Mouse (Mus musculus): ENCODE measurements at regions not wholly inside any gene's neighbourhood (a gene's known extent, or its start where the extent isn't known, plus 50 kb on each side); places are given as distances from the start of the nearest gene placed in this dataset.

DNA sequence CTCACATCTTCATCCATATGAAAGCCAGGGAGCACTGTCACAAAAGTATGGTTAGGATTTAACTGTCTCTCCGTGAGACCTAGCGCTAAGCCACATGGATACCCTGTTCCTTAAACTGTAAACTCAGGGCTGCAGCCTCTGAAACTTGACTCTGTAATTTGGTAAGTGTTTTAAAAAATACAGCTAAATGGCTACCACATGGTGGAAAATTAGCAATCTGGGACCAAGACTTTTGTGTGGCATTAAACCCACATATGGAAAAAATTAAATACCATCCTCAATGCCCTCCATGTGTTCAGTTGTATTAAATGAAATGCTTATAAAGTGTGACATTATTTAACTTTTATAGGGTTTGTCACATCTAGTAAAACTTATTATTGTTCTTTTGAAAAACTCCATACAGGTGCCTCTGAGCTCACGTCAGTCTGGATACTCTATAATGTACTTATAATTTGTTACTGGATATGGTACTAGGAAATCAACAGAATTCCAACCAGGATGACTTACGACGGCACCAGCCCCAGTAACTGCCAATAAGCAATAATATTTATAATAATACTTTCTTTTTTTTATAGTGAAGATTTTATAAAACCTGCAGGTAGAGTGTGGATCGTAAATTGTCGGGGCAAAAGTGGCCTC lies 131.0 kb upstream of the Frg1 start:
- Histone ChIP-seq H3K36me3 (ENCODE audit: control insufficient read depth, insufficient read depth, low read length) (no peaks in the 10 kb centered on the region), H3K4me3 (replicated peaks; ENCODE audit: low read length) (no peak overlapping the region), H3K27ac (ENCODE audit: low read length) (no peak overlapping the region), H3K9ac (ENCODE audit: low read length) (no peak overlapping the region), H3K4me1 (ENCODE audit: control insufficient read depth, insufficient read depth, low read length) (peaks cover 4% of the 10 kb centered on the region; the same call in 1 of the 2 replicates), H3K9me3 (replicated peaks; ENCODE audit: control insufficient read depth, low read length) (no peaks in the 10 kb centered on the region), H3K4me2 (ENCODE audit: low read depth, low read length) (no peak overlapping the region), H3K27me3 (ENCODE audit: control insufficient read depth, insufficient read depth, low read length) (no peaks in the 10 kb centered on the region)
- ATAC-seq (ENCODE audit: insufficient read depth, low FRiP score), result no peak
- WGBS, result 80% methylated on average over 7 of the region's 7 CpGs

DNA sequence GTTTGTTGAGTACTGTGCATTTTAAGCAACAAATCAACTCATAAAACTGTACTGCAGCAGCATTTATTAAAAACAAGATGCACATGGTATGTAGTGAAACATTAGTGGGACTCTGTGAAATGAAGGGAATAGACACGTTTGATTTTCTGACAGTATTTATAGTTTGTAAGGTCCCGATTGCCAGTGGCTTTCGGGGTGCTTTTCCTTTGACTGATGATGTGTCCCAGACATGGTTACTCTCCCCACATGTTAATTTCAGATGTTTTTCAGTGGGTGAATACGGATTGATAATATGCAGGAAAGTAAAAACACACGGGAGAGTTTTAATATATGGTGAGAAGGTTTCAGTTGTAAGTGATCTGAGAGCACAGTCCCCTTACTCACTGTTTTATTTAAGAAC lies 115.3 kb upstream of the Frg1 start:
- no peak overlapping the region for H3K4me3 ChIP-seq (replicated peaks; ENCODE audit: low read length)
- H3K27me3 ChIP-seq (ENCODE audit: control insufficient read depth, insufficient read depth, low read length), result no peaks in the 10 kb centered on the region
- H3K9me3 ChIP-seq (replicated peaks; ENCODE audit: control insufficient read depth, low read length), result no peaks in the 10 kb centered on the region
- ATAC-seq (ENCODE audit: insufficient read depth, low FRiP score), result no peak
- no peaks in the 10 kb centered on the region for H3K4me1 ChIP-seq (ENCODE audit: control insufficient read depth, insufficient read depth, low read length)
- H3K9ac ChIP-seq (ENCODE audit: low read length), result no peak overlapping the region
- no peak overlapping the region for H3K4me2 ChIP-seq (ENCODE audit: low read depth, low read length)
- H3K36me3 ChIP-seq (ENCODE audit: control insufficient read depth, insufficient read depth, low read length), result no peaks in the 10 kb centered on the region
- WGBS, result 68% methylated on average over 5 of the region's 5 CpGs
- H3K27ac ChIP-seq (ENCODE audit: low read length), result no peak overlapping the region

DNA sequence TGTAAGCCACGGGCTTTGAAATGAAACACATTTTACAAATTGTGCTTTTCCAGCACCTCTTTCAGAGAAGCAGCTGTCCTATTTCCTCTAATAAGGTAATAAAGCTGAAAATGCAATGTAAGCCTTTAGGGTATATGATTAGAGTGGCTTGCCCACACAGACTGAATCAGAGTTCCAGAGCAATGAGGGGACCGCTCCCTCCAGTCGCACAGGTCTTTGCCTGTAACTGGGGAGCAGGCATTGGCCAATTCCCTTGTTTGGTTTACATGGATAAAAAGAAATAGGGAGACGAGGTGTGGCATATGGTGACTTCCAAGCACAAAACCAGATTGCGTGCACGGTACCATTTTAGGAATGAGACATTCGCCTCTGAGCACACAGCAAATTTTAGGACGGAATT lies 112.7 kb upstream of the Frg1 start:
- Histone ChIP-seq H3K27me3 (ENCODE audit: control insufficient read depth, insufficient read depth, low read length) (no peaks in the 10 kb centered on the region), H3K9me3 (replicated peaks; ENCODE audit: control insufficient read depth, low read length) (no peaks in the 10 kb centered on the region), H3K4me3 (replicated peaks; ENCODE audit: low read length) (no peak overlapping the region), H3K4me2 (ENCODE audit: low read depth, low read length) (no peak overlapping the region), H3K27ac (ENCODE audit: low read length) (no peak overlapping the region), H3K36me3 (ENCODE audit: control insufficient read depth, insufficient read depth, low read length) (no peaks in the 10 kb centered on the region), H3K4me1 (ENCODE audit: control insufficient read depth, insufficient read depth, low read length) (no peaks in the 10 kb centered on the region), H3K9ac (ENCODE audit: low read length) (no peak overlapping the region)
- ATAC-seq (ENCODE audit: insufficient read depth, low FRiP score), result no peak
- WGBS, result 77% methylated on average over 8 of the region's 8 CpGs

DNA sequence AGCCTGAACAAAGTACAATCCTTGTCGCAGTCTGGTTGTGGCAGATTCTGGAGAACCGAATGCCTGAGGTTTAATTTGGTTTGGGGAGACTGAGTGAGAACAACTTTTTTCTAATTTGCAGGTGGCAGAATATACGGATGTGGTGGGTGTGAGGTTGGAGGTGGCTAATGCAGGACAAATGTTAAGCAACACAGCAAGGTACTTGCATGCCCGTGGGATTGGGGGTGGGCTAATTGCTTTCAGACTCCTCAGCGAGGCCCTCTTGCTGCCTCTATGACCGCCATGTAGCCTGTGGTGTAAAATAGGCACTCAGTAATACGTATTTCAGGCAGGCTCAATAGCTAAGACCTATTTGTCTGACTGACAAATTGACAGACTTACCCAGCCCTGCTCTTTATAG lies 109.4 kb upstream of the Frg1 start:
- no peaks in the 10 kb centered on the region for H3K27me3 ChIP-seq (ENCODE audit: control insufficient read depth, insufficient read depth, low read length)
- H3K36me3 ChIP-seq (ENCODE audit: control insufficient read depth, insufficient read depth, low read length), result no peaks in the 10 kb centered on the region
- WGBS, result 80% methylated on average over 7 of the region's 7 CpGs
- no peak overlapping the region for H3K4me3 ChIP-seq (replicated peaks; ENCODE audit: low read length)
- no peak overlapping the region for H3K4me2 ChIP-seq (ENCODE audit: low read depth, low read length)
- H3K9me3 ChIP-seq (replicated peaks; ENCODE audit: control insufficient read depth, low read length), result no peaks in the 10 kb centered on the region
- ATAC-seq (ENCODE audit: insufficient read depth, low FRiP score), result no peak
- H3K27ac ChIP-seq (ENCODE audit: low read length), result no peak overlapping the region
- no peaks in the 10 kb centered on the region for H3K4me1 ChIP-seq (ENCODE audit: control insufficient read depth, insufficient read depth, low read length)
- H3K9ac ChIP-seq (ENCODE audit: low read length), result no peak overlapping the region

DNA sequence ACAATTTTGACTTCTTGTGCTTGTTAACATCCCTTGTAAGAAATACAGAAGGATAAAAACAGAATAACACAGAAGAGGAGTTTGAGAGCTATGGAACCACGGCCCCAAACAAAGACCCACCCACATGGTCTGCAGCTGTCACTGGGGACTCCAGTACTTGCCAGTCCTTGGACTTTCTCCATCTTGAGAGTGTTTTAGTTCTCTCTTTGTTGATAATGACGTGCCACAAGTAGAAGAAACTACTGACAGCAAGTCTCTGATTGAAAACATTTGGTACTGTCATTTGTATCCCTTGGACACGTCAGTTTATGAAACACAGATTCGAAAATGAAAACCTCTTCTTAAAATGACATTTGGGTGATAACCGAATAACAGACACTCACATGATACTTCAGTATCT lies 68.3 kb upstream of the Frg1 start:
- H3K27ac ChIP-seq (ENCODE audit: low read length), result no peak overlapping the region
- H3K4me3 ChIP-seq (replicated peaks; ENCODE audit: low read length), result no peak overlapping the region
- no peaks in the 10 kb centered on the region for H3K27me3 ChIP-seq (ENCODE audit: control insufficient read depth, insufficient read depth, low read length)
- no peak overlapping the region for H3K4me2 ChIP-seq (ENCODE audit: low read depth, low read length)
- no peaks in the 10 kb centered on the region for H3K9me3 ChIP-seq (replicated peaks; ENCODE audit: control insufficient read depth, low read length)
- 61% methylated on average over 5 of the region's 5 CpGs for WGBS
- ATAC-seq (ENCODE audit: insufficient read depth, low FRiP score), result no peak
- H3K9ac ChIP-seq (ENCODE audit: low read length), result no peak overlapping the region
- H3K4me1 ChIP-seq (ENCODE audit: control insufficient read depth, insufficient read depth, low read length), result no peaks in the 10 kb centered on the region
- no peaks in the 10 kb centered on the region for H3K36me3 ChIP-seq (ENCODE audit: control insufficient read depth, insufficient read depth, low read length)

DNA sequence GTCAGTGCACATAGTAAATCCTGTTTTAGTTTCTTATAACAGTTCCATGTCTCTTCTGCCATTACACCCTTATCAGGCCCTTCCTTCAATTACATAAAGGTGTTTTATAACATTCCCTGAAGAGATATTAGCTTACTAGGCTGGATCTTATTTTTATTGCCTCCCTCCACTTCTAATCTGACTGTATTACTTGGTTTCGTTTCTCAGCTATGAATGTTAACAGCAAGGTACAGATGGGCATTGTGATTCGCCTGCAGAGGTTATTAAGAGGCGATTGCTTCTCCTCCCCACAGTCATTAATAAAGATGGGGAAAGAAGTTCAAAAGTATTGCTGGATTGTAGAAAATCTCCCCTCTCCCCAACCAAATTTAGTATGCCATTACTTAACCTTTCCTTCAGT lies 66.4 kb upstream of the Frg1 start:
- Histone ChIP-seq H3K9me3 (replicated peaks; ENCODE audit: control insufficient read depth, low read length) (no peaks in the 10 kb centered on the region), H3K9ac (ENCODE audit: low read length) (no peak overlapping the region), H3K27ac (ENCODE audit: low read length) (no peak overlapping the region), H3K4me2 (ENCODE audit: low read depth, low read length) (no peak overlapping the region), H3K36me3 (ENCODE audit: control insufficient read depth, insufficient read depth, low read length) (no peaks in the 10 kb centered on the region), H3K4me3 (replicated peaks; ENCODE audit: low read length) (no peak overlapping the region), H3K27me3 (ENCODE audit: control insufficient read depth, insufficient read depth, low read length) (no peaks in the 10 kb centered on the region), H3K4me1 (ENCODE audit: control insufficient read depth, insufficient read depth, low read length) (no peaks in the 10 kb centered on the region)
- WGBS, result 79% methylated on average over 3 of the region's 3 CpGs
- no peak for ATAC-seq (ENCODE audit: insufficient read depth, low FRiP score)

DNA sequence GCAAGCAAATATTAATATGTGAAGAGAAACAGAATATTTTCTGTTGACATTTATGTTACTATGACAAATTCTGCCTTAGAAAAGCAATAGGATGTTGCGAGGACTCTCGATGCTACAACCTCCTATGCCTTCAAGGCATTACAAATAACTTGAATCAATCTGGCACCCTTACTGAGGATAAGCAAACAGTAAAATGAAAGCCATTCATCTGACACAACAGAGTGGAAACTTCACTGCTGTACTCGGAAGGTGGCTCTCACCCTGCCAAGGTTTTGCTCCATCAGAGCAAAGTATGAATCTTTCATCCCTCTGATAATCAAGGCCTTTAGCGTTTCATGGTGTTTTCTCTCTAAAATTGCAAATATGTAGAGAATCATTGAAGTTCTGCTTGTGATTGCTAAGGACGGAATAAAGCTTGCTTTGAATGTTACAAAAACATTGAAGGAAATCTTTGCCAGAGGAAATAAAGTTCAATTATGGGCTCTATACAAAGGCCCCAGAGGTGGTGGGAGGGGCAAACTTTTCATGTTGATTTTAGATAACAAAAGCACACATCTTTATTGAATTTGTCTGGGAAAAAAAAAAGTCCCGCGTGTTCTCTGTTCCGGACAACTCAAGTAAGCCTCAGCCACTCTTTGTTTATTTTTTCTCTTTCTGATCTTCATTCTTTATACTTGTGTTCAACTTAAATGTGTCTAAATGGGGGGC lies 56.3 kb upstream of the Frg1 start:
- H3K36me3 ChIP-seq (ENCODE audit: control insufficient read depth, insufficient read depth, low read length), result no peaks in the 10 kb centered on the region
- H3K27me3 ChIP-seq (ENCODE audit: control insufficient read depth, insufficient read depth, low read length), result no peaks in the 10 kb centered on the region
- H3K4me1 ChIP-seq (ENCODE audit: control insufficient read depth, insufficient read depth, low read length), result no peaks in the 10 kb centered on the region
- H3K9ac ChIP-seq (ENCODE audit: low read length), result no peak overlapping the region
- no peak overlapping the region for H3K27ac ChIP-seq (ENCODE audit: low read length)
- 0 out of 2 replicates have a peak overlapping the region, but pooled peaks have one; percentile 20 for H3K4me2 ChIP-seq (ENCODE audit: low read depth, low read length)
- no peak overlapping the region for H3K4me3 ChIP-seq (replicated peaks; ENCODE audit: low read length)
- peak; percentile 40; the same call in 1 of the 2 replicates for ATAC-seq (ENCODE audit: insufficient read depth, low FRiP score)
- 50% methylated on average over 8 of the region's 8 CpGs for WGBS
- no peaks in the 10 kb centered on the region for H3K9me3 ChIP-seq (replicated peaks; ENCODE audit: control insufficient read depth, low read length)

DNA sequence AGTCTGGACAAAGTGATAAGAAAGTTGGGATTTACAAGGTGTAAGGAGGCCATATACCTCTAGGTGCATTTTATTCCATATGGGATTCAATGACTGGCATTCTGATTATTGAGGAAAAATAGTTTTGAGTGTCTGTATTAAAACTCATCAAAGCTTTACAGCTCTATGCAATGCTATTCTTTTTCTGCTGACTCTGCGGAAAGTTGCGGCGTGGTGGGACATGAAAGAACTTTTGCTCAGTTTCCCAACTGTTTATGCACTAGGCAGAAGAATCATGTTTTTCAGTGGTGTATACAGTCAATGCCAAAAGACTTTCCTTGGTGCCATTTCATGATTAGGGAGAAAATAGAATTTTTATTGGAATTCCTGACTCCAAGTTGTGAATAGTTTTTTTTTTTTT lies 55.4 kb upstream of the Frg1 start:
- no peak for ATAC-seq (ENCODE audit: insufficient read depth, low FRiP score)
- no peaks in the 10 kb centered on the region for H3K36me3 ChIP-seq (ENCODE audit: control insufficient read depth, insufficient read depth, low read length)
- H3K9ac ChIP-seq (ENCODE audit: low read length), result no peak overlapping the region
- no peaks in the 10 kb centered on the region for H3K9me3 ChIP-seq (replicated peaks; ENCODE audit: control insufficient read depth, low read length)
- H3K27me3 ChIP-seq (ENCODE audit: control insufficient read depth, insufficient read depth, low read length), result no peaks in the 10 kb centered on the region
- H3K4me1 ChIP-seq (ENCODE audit: control insufficient read depth, insufficient read depth, low read length), result no peaks in the 10 kb centered on the region
- H3K4me3 ChIP-seq (replicated peaks; ENCODE audit: low read length), result no peak overlapping the region
- H3K27ac ChIP-seq (ENCODE audit: low read length), result no peak overlapping the region
- 96% methylated on average over 3 of the region's 3 CpGs for WGBS
- no peak overlapping the region for H3K4me2 ChIP-seq (ENCODE audit: low read depth, low read length)

Data from stomach, embryonic 16.5 days (tissue).